Mouse (Mus musculus): ENCODE measurements around the gene Casp7.
A peak's percentile ranks its signal among the peaks of the same experiment; 100 is the strongest.
"Not testable (repeated sequence)": the region's sequence is repeated elsewhere in the genome, so short reads cannot be mapped to it uniquely, and the experiment has no call there.

The Casp7 gene

GRCm38 (mm10) chr19:56386095-56386494 is 10.8 kb upstream of the Casp7 start:
- no peak for DNase-seq

DNA sequence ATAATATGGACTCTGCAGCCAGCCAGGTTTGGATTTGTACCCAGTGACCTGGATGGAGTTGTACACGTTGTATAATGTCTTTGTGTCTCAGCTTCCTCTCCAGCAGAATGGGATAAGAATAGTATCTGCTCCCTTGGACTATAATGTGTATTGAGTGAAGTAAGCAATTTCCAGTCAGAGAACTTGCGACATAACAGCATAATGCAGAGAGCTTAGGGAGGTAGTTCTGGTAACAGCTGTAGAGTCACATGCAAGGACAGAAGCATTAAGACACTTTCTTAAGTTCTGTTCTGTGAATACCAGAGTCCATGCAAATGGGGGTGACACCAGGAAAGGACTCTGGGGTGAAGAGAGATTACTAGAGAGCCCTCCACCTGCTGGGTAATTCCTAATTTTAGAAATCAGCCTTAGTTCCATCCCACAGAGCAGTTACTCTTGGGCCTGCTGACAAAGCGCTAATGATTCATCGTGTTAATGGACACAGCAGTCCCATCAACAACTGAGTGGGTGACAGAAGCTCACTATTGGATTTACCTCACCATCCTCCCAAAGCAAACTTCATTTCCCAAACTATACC is 9.1 kb upstream of the Casp7 start:
- no peak for DNase-seq

DNA sequence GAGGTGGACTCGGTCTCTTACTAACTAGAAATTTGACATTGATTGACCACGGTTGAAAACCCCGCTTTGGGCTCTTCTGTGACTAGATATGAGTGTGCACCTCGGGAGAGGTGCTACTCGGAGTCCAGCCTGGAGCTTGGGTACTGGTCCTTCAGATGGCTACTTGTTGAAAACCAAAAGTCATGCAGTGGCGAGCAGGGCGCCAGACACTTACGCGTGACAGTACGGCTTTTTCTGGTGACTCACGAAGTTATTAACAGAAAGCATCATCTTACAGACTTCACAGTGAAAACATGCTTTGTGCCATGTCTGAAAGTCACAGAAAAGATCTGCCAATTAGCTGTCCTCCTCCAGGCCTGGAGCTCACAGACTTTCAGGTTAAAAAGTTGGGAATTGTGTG is 7.8 kb upstream of the Casp7 start:
- no peak for DNase-seq

DNA sequence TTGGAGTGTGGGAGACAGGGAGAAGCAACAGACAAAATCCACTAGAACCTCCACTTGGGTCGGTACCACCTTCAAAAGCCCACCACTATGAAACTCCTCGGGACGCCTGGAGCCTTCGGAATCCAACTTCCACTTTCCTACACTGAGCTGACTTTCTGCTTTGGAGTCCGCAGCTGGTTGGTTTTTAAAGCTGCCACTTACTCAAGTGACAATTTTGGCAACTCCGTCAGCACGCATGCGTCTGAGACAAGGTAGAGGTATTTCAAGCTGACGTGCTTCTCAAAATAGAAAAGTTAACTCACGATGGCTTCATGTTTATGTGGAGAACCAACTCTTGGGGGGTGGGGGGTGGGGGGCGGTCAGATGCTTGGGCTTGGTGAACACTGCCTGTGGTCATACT is 7.0 kb upstream of the Casp7 start, which contains the start of gene Nrap:
Gene Nrap, minus strand, starts transcription at position 159 of the 400 bp plus-strand sequence.
- no peak for DNase-seq

- no peak for DNase-seq
Observed at GRCm38 (mm10) chr19:56391307-56392046, 5.5 kb upstream of the Casp7 start.

- DNase-seq = no peak
Observed at GRCm38 (mm10) chr19:56393311-56393866, 3.5 kb upstream of the Casp7 start.

- no peak for DNase-seq
Observed at GRCm38 (mm10) chr19:56395183-56395935, 1.6 kb upstream of the Casp7 start.

DNA sequence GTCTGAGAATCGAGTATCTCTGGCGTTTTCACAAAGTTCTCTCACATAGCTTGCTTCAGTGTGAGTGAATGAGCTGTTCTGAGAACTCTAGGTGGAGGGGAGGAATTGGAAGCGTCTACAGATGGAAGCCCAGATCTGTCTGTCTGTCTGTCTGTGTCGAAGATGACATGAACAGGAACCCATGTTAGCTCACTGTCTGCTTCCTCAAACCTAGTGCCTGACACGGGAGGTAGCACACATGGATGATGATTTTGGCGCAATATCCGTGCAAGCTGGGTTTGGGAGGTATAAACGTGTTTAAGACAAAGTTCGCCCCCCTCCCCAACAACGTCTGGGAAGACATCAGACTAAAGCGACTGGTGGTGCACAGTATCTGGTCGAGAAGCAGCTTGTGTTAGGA is 702 bp upstream of the Casp7 start:
- DNase-seq = no peak

GRCm38 (mm10) chr19:56397663-56398527 is 966 bp downstream of the Casp7 start:
- DNase-seq = peak; percentile 23

DNA sequence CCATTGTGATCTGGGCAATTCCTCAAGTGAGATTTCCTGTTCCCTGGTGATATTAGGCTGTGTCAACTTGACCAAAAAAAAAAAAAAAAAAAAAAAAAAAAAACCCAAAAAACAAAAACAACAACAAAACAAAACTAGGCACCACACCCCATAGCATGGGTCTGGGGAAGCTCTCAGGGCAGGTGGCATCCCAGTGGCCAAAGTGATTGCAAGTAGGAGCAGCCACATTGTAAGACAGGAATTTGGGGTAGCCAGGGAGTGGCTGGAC is 1.5 kb downstream of the Casp7 start:
- DNase-seq = no peak

DNA sequence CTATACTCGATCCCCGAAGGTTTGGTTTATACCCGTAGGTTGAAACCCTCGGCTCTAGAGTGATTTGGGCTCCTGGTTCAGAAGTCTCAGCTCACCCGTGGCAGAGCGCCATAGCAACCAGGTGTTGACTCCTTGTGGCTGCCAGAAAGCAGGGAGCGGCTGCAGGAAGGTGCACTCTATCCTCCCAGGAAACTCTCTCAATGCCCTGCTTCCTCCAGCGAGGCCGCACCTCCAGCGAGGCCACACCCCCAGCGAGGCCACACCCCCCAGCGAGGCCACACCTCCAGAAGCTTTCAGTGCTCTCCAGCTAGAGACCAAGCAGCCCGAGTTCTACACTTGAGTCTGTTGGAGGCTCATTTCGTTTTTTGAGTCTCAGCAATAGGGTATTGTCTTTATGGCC is 3.3 kb downstream of the Casp7 start:
- peak; percentile 88 for DNase-seq

DNA sequence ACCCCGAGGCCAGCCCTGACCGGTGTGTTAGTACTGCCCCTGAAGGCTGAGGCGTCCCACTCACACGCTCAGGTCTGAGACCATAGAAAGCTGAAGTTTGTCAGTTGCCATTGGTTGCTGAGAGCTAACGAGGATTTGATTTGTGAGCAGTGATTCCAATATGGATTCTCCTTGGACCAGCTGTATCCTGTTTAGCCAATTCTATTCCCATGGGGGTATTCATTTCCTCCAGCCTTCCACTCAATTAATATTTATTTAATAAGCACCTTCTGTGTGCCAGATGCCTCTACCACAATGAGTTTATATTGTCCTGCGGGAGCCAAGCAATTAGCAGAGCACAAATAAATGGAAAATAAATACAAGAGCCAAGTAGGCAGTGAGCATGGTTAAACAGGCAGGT is 4.9 kb downstream of the Casp7 start:
- DNase-seq = no peak

DNA sequence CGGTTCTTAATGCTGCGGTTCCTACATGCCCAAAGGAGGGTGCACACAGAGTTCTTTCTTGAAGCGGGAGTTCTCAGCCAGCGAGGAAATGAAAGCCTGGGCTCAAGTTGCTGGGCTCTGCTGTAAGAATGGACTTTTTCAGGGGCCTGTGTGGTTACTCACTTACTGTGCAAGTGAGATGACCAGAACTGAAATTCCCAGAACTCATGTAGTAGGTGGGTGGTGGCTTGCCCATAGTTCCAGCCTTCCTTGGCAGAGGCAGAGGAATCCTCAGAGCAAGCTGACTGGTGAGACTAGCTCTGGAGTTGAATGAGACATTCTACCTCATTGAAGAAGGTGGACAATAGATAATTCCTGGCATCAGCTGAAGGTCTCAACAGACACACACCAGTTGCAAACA is 8.9 kb downstream of the Casp7 start:
- DNase-seq = no peak

DNA sequence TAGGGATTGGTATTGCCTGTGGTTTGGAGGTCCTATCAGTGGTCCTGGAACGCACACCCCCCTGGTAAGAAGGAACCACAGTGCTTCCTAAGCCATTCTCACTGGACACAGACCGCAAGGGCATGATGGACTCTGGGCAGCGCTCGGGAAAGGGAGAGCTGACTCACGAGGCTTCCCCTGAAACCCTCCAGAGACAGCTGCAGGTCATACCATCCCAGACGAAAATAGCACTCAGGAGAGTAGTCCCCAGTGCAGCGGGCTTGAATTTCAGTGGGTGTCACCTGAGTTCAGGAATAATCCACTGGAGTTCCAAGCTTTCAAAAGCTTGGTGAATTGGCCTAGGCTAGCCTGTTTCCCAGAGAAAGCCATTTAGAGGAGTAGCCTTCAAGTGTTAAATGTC is 9.7 kb downstream of the Casp7 start:
- DNase-seq = no peak

DNA sequence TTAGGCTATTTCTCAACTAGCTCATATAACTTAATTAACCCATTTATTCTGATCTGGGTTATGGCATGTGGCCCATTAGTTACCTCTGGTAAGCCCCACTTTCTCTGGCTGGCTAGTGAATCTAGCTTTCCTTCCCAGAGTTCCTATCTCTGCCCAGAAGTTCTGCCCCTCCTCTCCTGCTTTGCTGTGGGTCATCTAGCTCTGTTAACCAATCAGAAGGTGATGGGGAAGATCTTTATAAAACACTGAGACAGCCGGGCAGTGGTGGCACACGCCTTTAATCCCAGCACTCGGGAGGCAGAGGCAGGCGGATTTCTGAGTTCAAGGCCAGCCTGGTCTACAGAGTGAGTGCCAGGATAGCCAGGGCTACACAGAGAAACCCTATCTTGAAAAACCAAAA is 13.0 kb downstream of the Casp7 start:
- DNase-seq = not testable (repeated sequence)

- DNase-seq = peak; percentile 40
Observed at GRCm38 (mm10) chr19:56418404-56418803, 21.5 kb downstream of the Casp7 start.

- no peak for DNase-seq
Observed at GRCm38 (mm10) chr19:56419452-56419851, 22.5 kb downstream of the Casp7 start.

GRCm38 (mm10) chr19:56420345-56420744 is 23.4 kb downstream of the Casp7 start:
- DNase-seq = no peak

DNA sequence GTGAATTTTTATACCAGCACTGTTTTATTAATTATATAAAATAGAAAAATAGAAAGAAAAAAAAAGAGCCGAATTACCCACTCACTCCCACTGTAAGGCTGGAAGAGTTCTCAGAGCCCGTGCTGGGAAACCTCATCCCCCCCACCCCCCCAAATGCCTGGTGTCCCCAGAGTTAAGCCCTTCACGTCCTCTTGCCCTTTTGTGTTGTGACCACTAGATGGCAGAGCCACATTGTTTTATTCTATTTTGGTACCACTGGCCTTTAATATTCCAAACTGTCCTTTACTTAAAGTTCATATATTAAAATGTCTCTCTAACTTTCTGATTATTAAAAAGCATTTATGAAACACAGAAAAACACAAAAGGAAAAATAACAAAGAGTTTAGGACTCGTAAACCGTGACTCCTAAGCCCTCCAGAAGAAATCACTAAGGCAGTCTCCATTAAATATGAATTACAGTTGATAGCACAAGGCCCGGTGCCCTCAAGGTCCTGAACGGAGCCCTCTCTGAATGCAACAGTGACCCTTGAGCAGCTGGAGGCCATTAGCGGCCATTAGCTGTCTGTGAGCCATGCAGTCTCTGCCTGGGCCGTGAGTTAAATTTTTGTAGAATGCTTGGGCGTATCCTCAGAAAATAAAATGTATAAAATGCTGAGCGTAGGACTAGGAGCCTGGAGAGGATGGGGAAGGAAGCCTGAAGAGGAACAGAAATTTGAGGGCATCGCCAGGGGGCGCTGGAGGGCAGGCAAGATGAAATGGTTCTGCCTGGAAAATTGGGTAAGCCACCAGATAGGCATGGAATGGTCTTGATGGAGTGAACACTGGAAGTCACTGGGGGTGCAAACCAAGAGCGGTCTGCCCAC is 25.8 kb downstream of the Casp7 start:
- peak; percentile 93 for DNase-seq

DNA sequence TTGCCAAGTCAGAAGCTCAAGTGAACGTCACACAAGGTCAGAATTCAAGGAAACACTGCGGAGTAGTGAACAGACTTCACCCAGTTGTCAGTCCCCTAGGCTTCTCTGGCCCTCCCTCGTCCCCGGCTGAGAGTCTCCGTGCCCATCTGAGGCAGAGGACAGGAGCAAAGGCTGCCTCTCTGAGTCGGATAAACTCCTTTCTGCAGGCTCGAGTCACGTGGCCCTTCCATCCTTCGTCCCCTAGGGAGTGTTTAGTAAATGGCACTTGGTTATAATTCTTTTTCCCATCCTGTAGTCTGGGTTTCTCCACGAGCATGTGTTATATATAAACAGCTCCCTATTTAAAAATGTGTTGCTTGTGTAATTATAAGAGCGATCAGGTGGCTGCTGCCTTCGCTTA is 26.4 kb downstream of the Casp7 start:
- DNase-seq = no peak

DNA sequence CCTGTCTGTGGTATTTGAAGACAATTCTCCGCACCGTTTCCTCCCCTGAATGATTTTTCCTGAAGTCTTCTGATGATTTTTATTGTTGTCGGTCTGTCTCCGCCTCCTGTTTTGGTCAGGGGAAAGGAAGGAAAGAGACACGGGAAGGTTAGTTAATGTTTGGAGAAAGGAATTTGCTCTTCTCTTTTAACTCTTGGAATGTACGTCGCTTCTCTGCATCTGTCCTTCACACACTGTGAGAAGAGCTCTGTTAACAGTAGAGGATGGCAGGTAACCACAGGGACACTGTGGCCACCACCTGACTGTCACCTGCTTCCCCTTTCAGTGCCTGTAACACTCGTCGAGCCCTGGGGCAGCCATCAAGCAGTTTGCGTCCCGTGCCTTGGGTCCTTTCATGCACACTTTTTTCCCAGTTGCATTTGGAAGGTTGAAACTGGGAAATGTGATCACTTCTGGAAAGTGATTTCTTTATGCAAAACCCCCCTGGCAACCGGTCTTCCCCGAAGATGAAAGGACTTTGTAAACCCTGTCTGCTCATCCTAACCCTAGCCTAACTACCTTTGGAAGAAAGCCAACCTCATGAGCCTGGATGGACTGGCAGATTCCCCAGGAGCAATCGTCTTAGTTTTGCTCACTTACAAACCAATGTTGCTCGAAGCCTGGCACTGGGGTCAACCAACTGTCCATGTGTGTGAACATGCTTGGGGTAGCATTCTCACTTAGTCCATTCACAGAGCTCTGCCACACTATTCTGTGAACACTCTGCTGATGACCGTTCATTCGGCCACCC is 27.9 kb downstream of the Casp7 start:
- DNase-seq = peak; percentile 67
